Mouse (Mus musculus) MEL (cell line): ENCODE results near the gene Rcn1.

Experiments
- CHD1 ChIP-seq: IDR thresholded peaks from 2 replicates; pipeline ENCODE4 v1.6.1; 2012; ENCODE audit warnings: low read depth, mild to moderate bottlenecking, inconsistent platforms, low read length, improper control_type of control experiment
- CTCF ChIP-seq, 3 experiments: IDR thresholded peaks in 2 of 3; conservative IDR thresholded peaks in 1 of 3; 2 replicates each; pipeline ENCODE4 v1.5.1; 2011 to 2012; ENCODE audit warnings: low read length in 3 of 3, low read depth in 2 of 3, mild to moderate bottlenecking in 2 of 3, improper control_type of control experiment in 1 of 3, inconsistent platforms in 1 of 3, mixed read lengths in 1 of 3, moderate library complexity in 1 of 3; ENCODE audit not compliant: control insufficient read depth in 1 of 3, insufficient read depth in 1 of 3, poor library complexity in 1 of 3, severe bottlenecking in 1 of 3
- E2F4 ChIP-seq: IDR thresholded peaks from 2 replicates; pipeline ENCODE4 v1.6.1; 2011; ENCODE audit warnings: low read depth, low read length, improper control_type of control experiment, borderline replicate concordance
- EP300 ChIP-seq, 2 experiments: IDR thresholded peaks; 2 replicates each; pipeline ENCODE4 v1.6.1; 2011; ENCODE audit warnings: improper control_type of control experiment in 2 of 2, low read length in 2 of 2, low read depth in 1 of 2, mild to moderate bottlenecking in 1 of 2
- GABPA ChIP-seq: IDR thresholded peaks from 2 replicates; pipeline ENCODE4 v1.6.1; 2012; ENCODE audit warnings: low read depth, mild to moderate bottlenecking, inconsistent platforms, low read length, improper control_type of control experiment, moderate library complexity
- MAX ChIP-seq: IDR thresholded peaks from 2 replicates; pipeline ENCODE4 v1.6.1; 2011; ENCODE audit warnings: low read length, improper control_type of control experiment
- MAZ ChIP-seq: IDR thresholded peaks from 2 replicates; pipeline ENCODE4 v1.6.1; 2012; ENCODE audit warnings: low read depth, mild to moderate bottlenecking, inconsistent platforms, low read length, improper control_type of control experiment
- NRF1 ChIP-seq: IDR thresholded peaks from 2 replicates; pipeline ENCODE4 v1.6.1; 2014; ENCODE audit warnings: low read depth, mild to moderate bottlenecking, inconsistent platforms, low read length, improper control_type of control experiment, moderate library complexity; ENCODE audit not compliant: poor library complexity, insufficient read depth, severe bottlenecking
- POLR2A ChIP-seq, 2 experiments: IDR thresholded peaks; 2 replicates each; pipeline ENCODE4 v1.6.1; 2011 to 2012; ENCODE audit warnings: low read length in 2 of 2, mild to moderate bottlenecking in 2 of 2, control low read depth in 1 of 2, improper control_type of control experiment in 1 of 2, low read depth in 1 of 2, moderate library complexity in 1 of 2; ENCODE audit not compliant: control insufficient read depth in 1 of 2, insufficient read depth in 1 of 2, poor library complexity in 1 of 2
- RAD21 ChIP-seq: IDR thresholded peaks from 2 replicates; pipeline ENCODE4 v1.6.1; 2011; ENCODE audit warnings: mild to moderate bottlenecking, low read depth, low read length, improper control_type of control experiment
- SMC3 ChIP-seq: IDR thresholded peaks from 2 replicates; pipeline ENCODE4 v1.6.1; 2011; ENCODE audit warnings: low read depth, low read length, improper control_type of control experiment
- TBP ChIP-seq: IDR thresholded peaks from 2 replicates; pipeline ENCODE4 v1.8.0; 2011; ENCODE audit warnings: low read depth, low read length, improper control_type of control experiment
- TCF12 ChIP-seq: IDR thresholded peaks from 2 replicates; pipeline ENCODE4 v1.6.1; 2014; ENCODE audit warnings: low read depth, mild to moderate bottlenecking, inconsistent platforms, low read length, improper control_type of control experiment, moderate library complexity
- UBTF ChIP-seq: IDR thresholded peaks from 2 replicates; pipeline ENCODE4 v1.6.1; 2012; ENCODE audit warnings: low read depth, mild to moderate bottlenecking, inconsistent platforms, low read length, improper control_type of control experiment, moderate library complexity, borderline replicate concordance; ENCODE audit not compliant: insufficient read depth

DNA sequence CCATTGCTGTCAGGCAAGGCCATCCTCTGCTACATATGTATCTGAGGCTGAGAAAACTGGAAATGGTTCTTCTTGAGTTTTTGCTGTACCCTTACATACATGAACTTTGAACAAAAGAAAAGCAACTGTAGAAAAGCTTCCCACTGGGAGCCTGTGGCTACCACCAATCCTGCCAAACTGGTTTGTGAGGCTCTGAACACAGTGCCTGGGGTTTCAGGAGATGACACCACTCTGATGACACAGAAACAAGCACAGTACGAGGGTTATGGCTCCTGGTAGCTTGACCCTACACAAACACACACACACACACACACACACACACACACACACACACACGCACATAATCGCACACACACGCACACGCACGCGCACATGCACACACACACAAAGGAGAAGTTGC lies 23.9 kb downstream of the Rcn1 start:
- TF ChIP-seq MAX: no peak
- TF ChIP-seq CTCF (IDR thresholded peaks at IDR 0.05 in 2 of 3, conservative IDR thresholded peaks at IDR 0.05 in 1 of 3; ENCODE audit: control insufficient read depth in 1 of 3, insufficient read depth in 1 of 3, low read depth in 2 of 3, low read length in 3 of 3, poor library complexity in 1 of 3, severe bottlenecking in 1 of 3): no peak
- TF ChIP-seq UBTF: no peak
- no peak for TF ChIP-seq CHD1
- TF ChIP-seq TCF12: no peak
- TF ChIP-seq POLR2A (IDR thresholded peaks at IDR 0.05; ENCODE audit: control insufficient read depth in 1 of 2, insufficient read depth in 1 of 2, low read depth in 1 of 2, low read length in 2 of 2, poor library complexity in 1 of 2): no peak
- no peak for TF ChIP-seq GABPA
- TF ChIP-seq SMC3: no peak
- TF ChIP-seq NRF1: no peak
- TF ChIP-seq EP300 (IDR thresholded peaks at IDR 0.05; ENCODE audit: low read depth in 1 of 2, low read length in 2 of 2): no peak
- TF ChIP-seq TBP: no peak
- TF ChIP-seq E2F4: no peak
- TF ChIP-seq RAD21: no peak
- TF ChIP-seq MAZ: no peak
